Mouse (Mus musculus) heart, embryonic 13.5 days (tissue): ENCODE measurements around the gene Ccr3. TPM values are rescaled to one million over a fixed set of nuclear protein-coding genes. Genes with fewer than 3 reads are reported as not detected.

ENCODE experiments used
- polyA plus RNA-seq: library from polyadenylated mRNA; unstranded; fragments of >200 nt; fragmentation: Nextera tagmentation; extraction: Ambion mirVana; gene quantifications from 2 replicates; pipeline ENCODE4 v1.2.1, GENCODE M21; 2015

The Ccr3 gene
- polyA plus RNA-seq, 1 experiment from 2014 or later: 0.04 TPM

Other genes with a start within 250 kb of the Ccr3 start
- gene Cxcr6, start 215.5 kb upstream of the Ccr3 start, polyA plus RNA-seq: 0.17 and 0.23 TPM in 2 replicates
- gene Fyco1, start 170.1 kb upstream of the Ccr3 start, polyA plus RNA-seq: 23.9 and 27.0 TPM in 2 replicates
- not detected in 2 replicates for gene Xcr1, start 159.9 kb upstream of the Ccr3 start, polyA plus RNA-seq
- 1.2 and 1.4 TPM in 2 replicates for gene Ccr1, start 53.3 kb upstream of the Ccr3 start, polyA plus RNA-seq
- gene Ccr1l1, start 43.6 kb upstream of the Ccr3 start, polyA plus RNA-seq: not detected in 2 replicates
- gene Ccr2, start 80.0 kb downstream of the Ccr3 start, polyA plus RNA-seq: 0.66 and 0.83 TPM in 2 replicates
- 0.27 and 0.31 TPM in 2 replicates for gene Ccr5, start 99.6 kb downstream of the Ccr3 start, polyA plus RNA-seq